ENCODE assay signal across 8 mouse cellular contexts in genomic region chr11:71937108-71937507, GRCm38 (mm10).
DNase-seq lines count a peak whose midpoint lies in the region; TF ChIP-seq lines count a peak whose summit lies in the region.
"Had no signal": no experiment of that assay in that cellular context is flagged by ENCODE, and none has a peak within 500 bp of the region (broad histone marks: within the 10 kb centered on the region; RNA-seq: fewer than 3 reads in every experiment).

No protein-coding gene starts in this region.

- no peaks in the 10 kb centered on the region for H3K9me3 ChIP-seq in ES-E14 (ENCODE audit: control insufficient read depth, insufficient read depth, low read depth, low read length)
- H3K9me3 ChIP-seq: limb, embryonic 12.5 days had no signal

- H3K9ac ChIP-seq in ES-E14 (ENCODE audit: insufficient read depth, low read depth, low read length, poor library complexity, severe bottlenecking), result no peak overlapping the region
- H3K9ac ChIP-seq: limb, embryonic 12.5 days had no signal

- no peaks in the 10 kb centered on the region for H3K36me3 ChIP-seq in ES-E14 (ENCODE audit: control insufficient read depth, insufficient read depth, low read length, poor library complexity, severe bottlenecking)
- H3K36me3 ChIP-seq: limb, embryonic 12.5 days had no signal

- H3K4me3 ChIP-seq in ES-E14 (ENCODE audit: insufficient read depth in 1 of 2, low read depth in 1 of 2, low read length in 2 of 2, poor library complexity in 1 of 2, severe bottlenecking in 1 of 2), result no peak overlapping the region
- H3K4me3 ChIP-seq: limb, embryonic 12.5 days had no signal

- peak; percentile 56 for DNase-seq in kidney, postnatal 10 days
- no peak for DNase-seq in kidney, adult 11 months
- DNase-seq in ES-E14 (ENCODE audit: low read depth, low spot score), result no peak
- DNase-seq in adrenal gland, postnatal 14 days, result peak; percentile 43
- peak; percentile 59 for DNase-seq in mesoderm, embryonic 11.5 days (ENCODE audit: low read depth, low spot score)
- DNase-seq in yolk sac, embryonic 10.5 days (ENCODE audit: low spot score), result no peak
- no peak for DNase-seq in lung, postnatal 25 days (ENCODE audit: low spot score)

- H3K27ac ChIP-seq in ES-E14 (ENCODE audit: insufficient read depth, low read depth, low read length, poor library complexity, severe bottlenecking), result no peak overlapping the region
- H3K27ac ChIP-seq: limb, embryonic 12.5 days had no signal

- in situ Hi-C loops in ES-E14 (cut with MboI; ENCODE audit: low sequenced_read_pairs in 2 of 2, unreplicated experiment in 2 of 2), result no loop called here

- H3K4me1 ChIP-seq in ES-E14 (ENCODE audit: control insufficient read depth in 2 of 2, insufficient read depth in 2 of 2, low read length in 2 of 2, poor library complexity in 1 of 2), result no peaks in the 10 kb centered on the region
- H3K4me1 ChIP-seq: limb, embryonic 12.5 days had no signal

TF ChIP-seq in ES-E14, 5 proteins besides CTCF, POLR2A, EP300 and RAD21:
- TF ChIP-seq ZNF384 (IDR thresholded peaks at IDR 0.05; ENCODE audit: low read depth, low read length) (no peak), ZC3H11A (IDR thresholded peaks at IDR 0.05; ENCODE audit: borderline replicate concordance, low read depth, low read length) (no peak), MAFK (IDR thresholded peaks at IDR 0.05; ENCODE audit: insufficient read depth, low read depth, low read length) (0 out of 2 replicates have a peak, but pooled peaks have one; percentile 7), CHD2 (IDR thresholded peaks at IDR 0.05; ENCODE audit: low read depth, low read length) (no peak), HCFC1 (IDR thresholded peaks at IDR 0.05; ENCODE audit: borderline replicate concordance, insufficient read depth, low read length) (no peak)

Comparison
In these comparisons a context has a peak if more than half of its experiments do, and no peak if none do; other contexts are left out.
1. DNase-seq: peak in kidney, postnatal 10 days (single experiment), adrenal gland, postnatal 14 days (single experiment) and mesoderm, embryonic 11.5 days (single experiment); none in kidney, adult 11 months (single experiment), ES-E14 (single experiment), yolk sac, embryonic 10.5 days (single experiment) and lung, postnatal 25 days (single experiment).